Mouse (Mus musculus): Measurements from ENCODE around the gene Kcnj14.

The Kcnj14 gene

DNA sequence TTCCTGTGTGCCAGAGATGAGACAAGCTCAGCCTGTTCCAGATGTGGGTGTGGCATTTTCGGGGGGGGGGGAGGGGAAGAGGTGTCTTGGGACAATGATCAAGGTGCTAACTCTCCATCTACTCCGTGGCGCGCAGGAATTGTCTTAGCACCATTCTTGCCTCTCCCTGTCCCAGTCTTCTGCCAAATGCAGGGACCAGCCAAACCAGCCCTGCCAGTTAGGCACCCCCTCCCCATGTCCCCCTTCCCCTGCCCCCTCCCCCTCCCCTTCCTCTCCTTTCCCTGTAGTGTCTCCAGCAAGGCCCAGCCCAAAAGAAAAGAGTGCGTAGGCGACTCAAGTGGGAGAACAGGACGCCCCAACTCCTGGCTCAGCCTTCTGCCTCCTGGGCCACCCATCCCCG lies 57.8 kb downstream of the Kcnj14 start:
- DNase-seq (ENCODE audit: low spot score) = no peak
